Mouse (Mus musculus) right cerebral cortex, postnatal 14 days (tissue): ENCODE results near the gene Gm19402.

Experiments used
- DNase-seq: peaks from one replicate; pipeline ENCODE4 v3.0.0; 2022

Gm19402 gene

GRCm38 (mm10) chr10:77663949-77664665 lies 26.4 kb downstream of the Gm19402 start:
- DNase-seq: no peak

- DNase-seq: no peak
Measured at GRCm38 (mm10) chr10:77658286-77658994, 32.1 kb downstream of the Gm19402 start.

- DNase-seq: no peak
Measured at GRCm38 (mm10) chr10:77652046-77652445, 38.5 kb downstream of the Gm19402 start.

- DNase-seq: no peak
Measured at GRCm38 (mm10) chr10:77647901-77648300, 42.7 kb downstream of the Gm19402 start.

GRCm38 (mm10) chr10:77647461-77647860 lies 43.1 kb downstream of the Gm19402 start:
- DNase-seq: no peak

GRCm38 (mm10) chr10:77645571-77645970 lies 45.0 kb downstream of the Gm19402 start:
- DNase-seq: no peak

GRCm38 (mm10) chr10:77643160-77643559 lies 47.4 kb downstream of the Gm19402 start:
- DNase-seq: no peak
